In genomic region chrY:43923126-43923525, GRCm38 (mm10) we compare ENCODE assay signal across 7 mouse cellular contexts.
DNase-seq lines count a peak whose midpoint lies in the region.
"Not testable (repeated sequence)": the region's sequence is repeated elsewhere in the genome, so short reads cannot be mapped to it uniquely, and the experiment has no call there.

No protein-coding gene starts in this region.

- peak; percentile 7 for DNase-seq in adrenal gland, adult 8-10 months
- DNase-seq in frontal cortex, postnatal 36 days (ENCODE audit: low spot score in 2 of 2) = peak; percentile 1 to 2
- DNase-seq in heart, postnatal 25 days (ENCODE audit: low spot score) = peak; percentile 0
- peak; percentile 0 to 2 for DNase-seq in layer of hippocampus, postnatal 36 days
- DNase-seq in ovary, postnatal 10 days (ENCODE audit: low spot score) = peak; percentile 0
- peak; percentile 2 for DNase-seq in testis, postnatal 14 days (ENCODE audit: low spot score)
- DNase-seq in urinary bladder, postnatal 25 days (ENCODE audit: low spot score) = peak; percentile 0

- intact Hi-C loops in heart, postnatal 25 days (cut with DNase I) = not testable (repeated sequence)

Comparison
In these comparisons a context has a peak if more than half of its experiments do, and no peak if none do; other contexts are left out.
1. Peak in every context shown above with its lines: DNase-seq.